Mouse (Mus musculus) stomach, postnatal 0 days (tissue): ENCODE measurements around the gene Msi2.

Experiments
- CTCF ChIP-seq: IDR thresholded peaks from 2 replicates; pipeline ENCODE4 v1.5.1; 2016; ENCODE audit warnings: antibody characterized with exemption, low read depth, mild to moderate bottlenecking, moderate library complexity
- EP300 ChIP-seq: optimal IDR thresholded peaks from 2 replicates; pipeline ENCODE3; 2016; ENCODE audit warnings: antibody characterized with exemption

DNA sequence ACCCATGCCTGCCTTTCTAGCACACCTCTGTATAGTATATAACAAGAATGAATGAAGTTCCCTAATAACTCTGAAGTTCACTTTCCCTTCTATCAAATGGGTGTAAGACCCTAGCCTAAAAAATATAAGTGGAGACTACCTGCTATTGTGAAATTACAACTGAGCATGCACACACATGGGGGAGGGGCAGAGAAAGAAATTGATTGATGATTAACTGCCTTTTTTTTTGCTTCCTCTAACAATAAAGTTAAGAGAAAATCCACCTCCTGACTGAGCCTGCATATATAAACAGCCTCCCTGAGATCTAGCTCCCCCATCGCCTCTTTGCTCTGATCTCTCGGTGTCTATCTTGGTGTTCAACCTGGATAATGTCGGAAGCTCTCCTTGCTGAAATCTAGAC lies 118.1 kb downstream of the Msi2 start:
- TF ChIP-seq CTCF (no peak), EP300 (no peak)
